Mouse (Mus musculus): ENCODE results near the gene Fhdc1.

DNA sequence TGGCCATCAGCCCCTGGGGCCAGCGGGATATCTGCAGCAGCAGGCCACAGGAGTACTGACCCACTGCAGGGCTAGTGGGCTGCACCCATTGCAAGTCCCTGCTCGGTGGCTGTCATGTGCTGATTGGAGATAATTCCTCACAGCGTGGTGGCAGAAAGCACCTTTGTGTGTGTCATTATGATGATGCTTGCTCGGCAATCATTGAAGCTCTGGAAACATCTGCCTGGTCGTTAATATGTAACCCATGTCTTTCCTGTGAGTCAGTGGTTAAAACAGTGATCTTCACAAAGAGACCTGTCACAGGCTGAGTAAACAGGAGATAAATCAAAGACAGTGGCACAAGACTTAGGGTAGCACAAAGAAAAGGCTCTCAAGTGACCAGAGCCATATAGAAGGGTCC, 67.3 kb downstream of the Fhdc1 start:
- TF ChIP-seq POLR2A (IDR thresholded peaks at IDR 0.05; ENCODE audit: insufficient read depth, low read depth, low read length) (no peak), CTCF (IDR thresholded peaks at IDR 0.05; ENCODE audit: insufficient read depth, low read depth, low read length) (no peak)
